Mouse (Mus musculus) kidney, adult 11 months (tissue): ENCODE results near the gene Ckmt2.

ENCODE experiments used
- DNase-seq: peaks from one replicate; pipeline ENCODE4 v3.0.0; 2022

Gene Ckmt2

GRCm38 (mm10) chr13:91858835-91859234 is 17.9 kb downstream of the Ckmt2 start:
- DNase-seq: no peak

- no peak for DNase-seq
Observed at GRCm38 (mm10) chr13:91857427-91857826, 19.3 kb downstream of the Ckmt2 start.

- no peak for DNase-seq
Observed at GRCm38 (mm10) chr13:91854412-91854811, 22.3 kb downstream of the Ckmt2 start.

- no peak for DNase-seq
Observed at GRCm38 (mm10) chr13:91827876-91828275, 48.8 kb downstream of the Ckmt2 start.

- no peak for DNase-seq
Observed at GRCm38 (mm10) chr13:91826066-91826465, 50.6 kb downstream of the Ckmt2 start.

GRCm38 (mm10) chr13:91824845-91825550 is 51.7 kb downstream of the Ckmt2 start:
- no peak for DNase-seq

GRCm38 (mm10) chr13:91823735-91824134 is 53.0 kb downstream of the Ckmt2 start:
- no peak for DNase-seq

GRCm38 (mm10) chr13:91814670-91815069 is 62.0 kb downstream of the Ckmt2 start:
- no peak for DNase-seq

GRCm38 (mm10) chr13:91809476-91809875 is 67.2 kb downstream of the Ckmt2 start:
- DNase-seq: no peak

- DNase-seq: no peak
Observed at GRCm38 (mm10) chr13:91807874-91808575, 68.7 kb downstream of the Ckmt2 start.

GRCm38 (mm10) chr13:91807155-91807839 is 69.4 kb downstream of the Ckmt2 start, which contains the start of gene Zcchc9:
TSS of gene Zcchc9 (minus strand) at chr13:91807705.
- peak; percentile 86 for DNase-seq
